Mouse (Mus musculus) bone marrow macrophage, adult 2 months (primary cell): ENCODE results near the gene Pwwp2b.

ENCODE experiments used
- CTCF ChIP-seq: IDR thresholded peaks from 2 replicates; pipeline ENCODE4 v1.5.1; 2012; ENCODE audit warnings: low read depth, mild to moderate bottlenecking, low read length, moderate library complexity
- POLR2A ChIP-seq: IDR thresholded peaks from 2 replicates; pipeline ENCODE4 v1.6.1; 2012; ENCODE audit warnings: mild to moderate bottlenecking, low read depth, low read length, borderline replicate concordance

- TF ChIP-seq POLR2A (no peak), CTCF (no peak)
Measured at GRCm38 (mm10) chr7:139275586-139275985, 27.3 kb downstream of the Pwwp2b start.
